Comparison of ENCODE assay signal across 7 mouse cellular contexts in the genomic region with DNA sequence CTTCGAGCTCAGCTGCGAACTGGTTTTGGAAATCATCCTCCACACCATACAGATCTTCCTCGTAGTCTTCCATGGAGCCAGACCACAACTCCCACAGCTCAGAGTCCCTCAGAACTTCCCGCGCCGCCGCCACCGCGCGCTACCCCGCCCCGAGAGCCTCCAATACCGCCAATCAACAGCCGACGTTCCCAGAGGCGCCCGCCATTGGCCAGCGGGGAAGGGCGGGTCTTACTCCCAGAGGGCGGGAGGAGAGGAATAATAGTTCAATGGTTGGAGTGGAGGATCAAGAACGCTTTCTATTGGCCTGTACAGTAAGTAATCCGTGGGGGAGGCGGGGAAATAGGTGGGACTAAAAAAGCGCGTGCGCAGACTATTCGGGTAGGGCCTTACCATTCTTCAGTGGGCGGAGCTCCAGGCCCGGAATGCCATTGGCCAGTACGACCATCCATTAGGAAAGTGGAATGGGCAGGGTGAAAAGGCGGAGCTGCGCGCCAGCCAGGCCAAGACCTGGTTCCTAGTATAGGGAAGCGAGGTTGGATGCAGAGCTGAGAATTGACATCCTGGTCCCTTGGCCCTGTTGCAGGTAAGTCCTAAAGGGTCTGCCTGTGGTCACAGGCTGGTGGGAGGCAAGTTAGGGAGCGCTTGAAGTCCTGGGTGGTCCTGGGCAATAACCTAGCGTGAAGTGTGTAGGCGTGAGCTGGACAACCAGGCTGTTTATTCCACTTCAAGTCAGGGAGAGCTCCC. TPM values are rescaled to one million over a fixed set of nuclear protein-coding genes. Genes with fewer than 3 reads are reported as not detected.
DNase-seq lines count a peak whose midpoint lies in the region; ATAC-seq lines count a peak whose summit lies in the region.

A gene (minus strand): TSS at position 155 of the 744 bp plus-strand sequence.
A gene (plus strand): TSS at position 406 of the 744 bp plus-strand sequence.

- no peaks in the 10 kb centered on the region for H3K9me3 ChIP-seq in intestine, embryonic 16.5 days (ENCODE audit: control insufficient read depth, low read length)
- H3K9me3 ChIP-seq in midbrain, embryonic 11.5 days (ENCODE audit: control insufficient read depth, low read length), result no peaks in the 10 kb centered on the region

- peaks cover 13% of the 10 kb centered on the region for H3K36me3 ChIP-seq in intestine, embryonic 16.5 days (ENCODE audit: control insufficient read depth, insufficient read depth, low read length)
- H3K36me3 ChIP-seq in midbrain, embryonic 11.5 days (ENCODE audit: control insufficient read depth, insufficient read depth, low read length), result no peaks in the 10 kb centered on the region

- H3K27ac ChIP-seq in intestine, embryonic 16.5 days (ENCODE audit: low read length), result peak within 1 kb of the TSS; percentile 51; the same call in 1 of the 2 replicates
- H3K27ac ChIP-seq in midbrain, embryonic 11.5 days (ENCODE audit: low read depth, low read length), result no peak within 1 kb of the TSS

- H3K4me3 ChIP-seq in intestine, embryonic 16.5 days (ENCODE audit: low read length), result peak within 1 kb of the TSS; percentile 75
- H3K4me3 ChIP-seq in midbrain, embryonic 11.5 days (ENCODE audit: low read depth, low read length), result peak within 1 kb of the TSS; percentile 61

- WGBS in intestine, embryonic 16.5 days, result under 1% methylated on average over 37 of the region's 37 CpGs
- 1% methylated on average over 37 of the region's 37 CpGs for WGBS in midbrain, embryonic 11.5 days

- H3K27me3 ChIP-seq in intestine, embryonic 16.5 days (replicated peaks; ENCODE audit: control insufficient read depth, insufficient read depth, low read length), result no peaks in the 10 kb centered on the region
- no peaks in the 10 kb centered on the region for H3K27me3 ChIP-seq in midbrain, embryonic 11.5 days (ENCODE audit: control insufficient read depth, insufficient read depth, low read length)

- DNase-seq in adrenal gland, adult 8-10 months, result peak; percentile 100
- DNase-seq in embryo, embryonic 9.5 days (ENCODE audit: extremely low spot score), result peak; percentile 98
- DNase-seq in gastrocnemius, postnatal 4 days (ENCODE audit: low spot score in 2 of 2), result peak; percentile 96 to 99
- peak; percentile 97 to 98 for DNase-seq in left cerebral cortex, postnatal 36 days (ENCODE audit: low spot score in 2 of 2)
- peak; percentile 99 for DNase-seq in midbrain, embryonic 11.5 days (ENCODE audit: low spot score, missing footprints)
- peak; percentile 99 for DNase-seq in skeletal muscle tissue, adult 2 months (ENCODE audit: low read depth, low spot score)

- H3K4me1 ChIP-seq in intestine, embryonic 16.5 days (ENCODE audit: control insufficient read depth, insufficient read depth, low read length), result peaks cover 22% of the 10 kb centered on the region
- H3K4me1 ChIP-seq in midbrain, embryonic 11.5 days (ENCODE audit: control insufficient read depth, insufficient read depth, low read length), result peaks cover 19% of the 10 kb centered on the region

- peak within 1 kb of the TSS; percentile 85 for H3K9ac ChIP-seq in intestine, embryonic 16.5 days (ENCODE audit: low read depth, low read length)
- peak within 1 kb of the TSS; percentile 81 for H3K9ac ChIP-seq in midbrain, embryonic 11.5 days (ENCODE audit: low read length)

- peak; percentile 99 for ATAC-seq in intestine, embryonic 16.5 days
- peak; percentile 98 for ATAC-seq in midbrain, embryonic 11.5 days (ENCODE audit: low FRiP score)

- intact Hi-C loops in left cerebral cortex, postnatal 36 days (cut with DNase I), result no loop called here

- H3K4me2 ChIP-seq in intestine, embryonic 16.5 days (ENCODE audit: low read depth, low read length), result peak within 1 kb of the TSS; percentile 96
- peak within 1 kb of the TSS; percentile 96 for H3K4me2 ChIP-seq in midbrain, embryonic 11.5 days

RNA-seq across cellular contexts. Expression of the first gene that starts in this region (rescaled TPM):
- total RNA-seq in adrenal gland, adult 8-10 months (2022), result 1 to 10 TPM; 1.2 to 4.9 (median 2.6) TPM
- total RNA-seq in gastrocnemius, postnatal 4 days (2021), result 1 to 10 TPM; 7.7 to 8.6 TPM
- 20.6 and 22.7 TPM in 2 replicates for polyA plus RNA-seq in intestine, embryonic 16.5 days (2015; fragmentation: Nextera tagmentation; extraction: Ambion mirVana)
- total RNA-seq in left cerebral cortex, postnatal 36 days (2021), result 1 to 10 TPM; 2.9 to 3.7 TPM
- 15.0 and 17.3 TPM in 2 replicates for polyA plus RNA-seq in midbrain, embryonic 11.5 days (2014; fragmentation: Nextera tagmentation; extraction: Ambion mirVana)

RNA-seq across cellular contexts. Expression of the second gene that starts in this region (rescaled TPM):
- 10 to 100 TPM; 17.8 to 23.5 (median 20.4) TPM for total RNA-seq in adrenal gland, adult 8-10 months (2022)
- total RNA-seq in gastrocnemius, postnatal 4 days (2021), result 1 to 10 TPM; 7.9 to 8.1 TPM
- 15.8 and 19.4 TPM in 2 replicates for polyA plus RNA-seq in intestine, embryonic 16.5 days (2015; fragmentation: Nextera tagmentation; extraction: Ambion mirVana)
- total RNA-seq in left cerebral cortex, postnatal 36 days (2021), result 10 to 100 TPM; 49.5 to 58.9 TPM
- polyA plus RNA-seq in midbrain, embryonic 11.5 days (2014; fragmentation: Nextera tagmentation; extraction: Ambion mirVana), result 16.0 and 19.8 TPM in 2 replicates
